Mouse (Mus musculus) retina, postnatal 7 days (tissue): ENCODE data around the gene Tssk3.
A peak's percentile ranks its signal among the peaks of the same experiment; 100 is the strongest.
"Not testable (repeated sequence)": the region's sequence is repeated elsewhere in the genome, so short reads cannot be mapped to it uniquely, and the experiment has no call there.

Experiments
- DNase-seq: peaks from one replicate; pipeline ENCODE4 v3.0.0-alpha.2; 2012; ENCODE audit warnings: low read depth, low spot score

Gene Tssk3

GRCm38 (mm10) chr4:129490972-129491880 is at the start of gene Tssk3, which contains the start of gene Fam229a:
Gene Tssk3, minus strand, starts transcription at chr4:129491022.
Gene Fam229a, plus strand, starts transcription at chr4:129491190.
- DNase-seq = peak; percentile 32

- no peak for DNase-seq
These were observed 49.2 kb upstream of the Tssk3 start for GRCm38 (mm10) chr4:129540012-129540411.

GRCm38 (mm10) chr4:129528901-129529300 is 38.1 kb upstream of the Tssk3 start:
- DNase-seq = not testable (repeated sequence)

GRCm38 (mm10) chr4:129525889-129526288 is 35.1 kb upstream of the Tssk3 start:
- no peak for DNase-seq

GRCm38 (mm10) chr4:129525338-129525737 is 34.5 kb upstream of the Tssk3 start:
- DNase-seq = no peak

- no peak for DNase-seq
These were observed 27.7 kb upstream of the Tssk3 start for GRCm38 (mm10) chr4:129518519-129518918.

GRCm38 (mm10) chr4:129516925-129517324 is 26.1 kb upstream of the Tssk3 start:
- DNase-seq = no peak

- DNase-seq = peak; percentile 46
These were observed 23.6 kb upstream of the Tssk3 start for GRCm38 (mm10) chr4:129514300-129514898.

- DNase-seq = no peak
These were observed 23.1 kb upstream of the Tssk3 start for GRCm38 (mm10) chr4:129513891-129514290.

GRCm38 (mm10) chr4:129513086-129513767 is 22.4 kb upstream of the Tssk3 start, which contains the start of gene Marcksl1:
Gene Marcksl1, plus strand, starts transcription at chr4:129513581.
- DNase-seq = peak; percentile 83

- DNase-seq = no peak
These were observed 20.7 kb upstream of the Tssk3 start for GRCm38 (mm10) chr4:129511413-129512096.

- DNase-seq = no peak
These were observed 20.0 kb upstream of the Tssk3 start for GRCm38 (mm10) chr4:129510723-129511412.

GRCm38 (mm10) chr4:129509650-129510049 is 18.8 kb upstream of the Tssk3 start:
- DNase-seq = no peak

GRCm38 (mm10) chr4:129508834-129509600 is 18.2 kb upstream of the Tssk3 start:
- peak; percentile 46 for DNase-seq

- no peak for DNase-seq
These were observed 17.4 kb upstream of the Tssk3 start for GRCm38 (mm10) chr4:129508237-129508515.

- DNase-seq = no peak
These were observed 16.8 kb upstream of the Tssk3 start for GRCm38 (mm10) chr4:129507434-129508236.

- DNase-seq = no peak
These were observed 14.7 kb upstream of the Tssk3 start for GRCm38 (mm10) chr4:129505511-129505910.

GRCm38 (mm10) chr4:129502901-129503444 is 12.2 kb upstream of the Tssk3 start:
- no peak for DNase-seq

GRCm38 (mm10) chr4:129502327-129502888 is 11.6 kb upstream of the Tssk3 start:
- DNase-seq = no peak
